Mouse (Mus musculus) adrenal gland, postnatal 25 days (tissue): ENCODE measurements at regions not wholly inside any gene's neighbourhood (a gene's known extent, or its start where the extent isn't known, plus 50 kb on each side); places are given as distances from the start of the nearest gene placed in this dataset.

Experiments used
- DNase-seq: peaks from one replicate; pipeline ENCODE4 v3.0.0; 2021; ENCODE audit warnings: mixed read lengths

- DNase-seq: no peak
These were observed 99.4 kb upstream of the Smim15 start for GRCm38 (mm10) chr13:107944831-107945230.

- DNase-seq: no peak
These were observed 101.3 kb upstream of the Smim15 start for GRCm38 (mm10) chr13:107942979-107943378.

GRCm38 (mm10) chr13:107942297-107942962 is 101.8 kb upstream of the Smim15 start:
- no peak for DNase-seq

GRCm38 (mm10) chr13:107939916-107940646 is 104.2 kb upstream of the Smim15 start:
- DNase-seq: no peak

GRCm38 (mm10) chr13:107935611-107936010 is 108.6 kb upstream of the Smim15 start:
- DNase-seq: no peak

GRCm38 (mm10) chr13:107934691-107935090 is 109.6 kb upstream of the Smim15 start:
- DNase-seq: no peak

- DNase-seq: no peak
These were observed 110.4 kb upstream of the Smim15 start for GRCm38 (mm10) chr13:107933598-107934571.

- no peak for DNase-seq
These were observed 111.7 kb upstream of the Smim15 start for GRCm38 (mm10) chr13:107932423-107933032.

GRCm38 (mm10) chr13:107931216-107931615 is 113.0 kb upstream of the Smim15 start:
- DNase-seq: no peak

GRCm38 (mm10) chr13:107927499-107928215 is 116.6 kb upstream of the Smim15 start:
- DNase-seq: no peak

- DNase-seq: no peak
These were observed 118.8 kb upstream of the Smim15 start for GRCm38 (mm10) chr13:107925470-107925869.

GRCm38 (mm10) chr13:107923129-107924114 is 120.8 kb upstream of the Smim15 start:
- DNase-seq: peak; percentile 16

GRCm38 (mm10) chr13:107919403-107919802 is 124.8 kb upstream of the Smim15 start:
- no peak for DNase-seq

- DNase-seq: no peak
These were observed 125.8 kb upstream of the Smim15 start for GRCm38 (mm10) chr13:107918478-107918877.

- DNase-seq: no peak
These were observed 126.2 kb upstream of the Smim15 start for GRCm38 (mm10) chr13:107918065-107918464.

- no peak for DNase-seq
These were observed 126.7 kb upstream of the Smim15 start for GRCm38 (mm10) chr13:107917564-107917963.

GRCm38 (mm10) chr13:107910125-107910524 is 134.1 kb upstream of the Smim15 start:
- DNase-seq: no peak

GRCm38 (mm10) chr13:107909343-107910067 is 134.7 kb upstream of the Smim15 start:
- DNase-seq: no peak

GRCm38 (mm10) chr13:107907966-107908365 is 136.3 kb upstream of the Smim15 start:
- no peak for DNase-seq

- DNase-seq: no peak
These were observed 139.4 kb upstream of the Smim15 start for GRCm38 (mm10) chr13:107904851-107905250.
